Mouse (Mus musculus): ENCODE measurements around the gene Hint2.

Hint2 gene

GRCm38 (mm10) chr4:43655656-43656338 is 469 bp downstream of the Hint2 start:
- DNase-seq (ENCODE audit: low spot score): no peak

- no peak for DNase-seq (ENCODE audit: low spot score)
Measured at GRCm38 (mm10) chr4:43653161-43654015, 2.9 kb downstream of the Hint2 start, which contains the start of gene Spag8. TSS of gene Spag8 (minus strand) at chr4:43653594.

- no peak for DNase-seq (ENCODE audit: low spot score)
Measured at GRCm38 (mm10) chr4:43652726-43653125, 3.5 kb downstream of the Hint2 start.

- DNase-seq (ENCODE audit: low spot score): no peak
Measured at GRCm38 (mm10) chr4:43649783-43650182, 6.5 kb downstream of the Hint2 start.

- DNase-seq (ENCODE audit: low spot score): no peak
Measured at GRCm38 (mm10) chr4:43640491-43640890, 15.8 kb downstream of the Hint2 start.

- DNase-seq (ENCODE audit: low spot score): no peak
Measured at GRCm38 (mm10) chr4:43640076-43640475, 16.2 kb downstream of the Hint2 start.

- no peak for DNase-seq (ENCODE audit: low spot score)
Measured at GRCm38 (mm10) chr4:43636751-43637150, 19.5 kb downstream of the Hint2 start.

GRCm38 (mm10) chr4:43634621-43635374 is 21.5 kb downstream of the Hint2 start:
- no peak for DNase-seq (ENCODE audit: low spot score)

GRCm38 (mm10) chr4:43633736-43634135 is 22.5 kb downstream of the Hint2 start:
- DNase-seq (ENCODE audit: low spot score): no peak

- no peak for DNase-seq (ENCODE audit: low spot score)
Measured at GRCm38 (mm10) chr4:43633296-43633695, 23.0 kb downstream of the Hint2 start.

GRCm38 (mm10) chr4:43631956-43632920 is 24.0 kb downstream of the Hint2 start:
- no peak for DNase-seq (ENCODE audit: low spot score)

- DNase-seq (ENCODE audit: low spot score): peak; percentile 33
Measured at GRCm38 (mm10) chr4:43631046-43631955, 25.0 kb downstream of the Hint2 start, which contains the start of gene Npr2. TSS of gene Npr2 (plus strand) at chr4:43631935.

- no peak for DNase-seq (ENCODE audit: low spot score)
Measured at GRCm38 (mm10) chr4:43630671-43631045, 25.6 kb downstream of the Hint2 start.

GRCm38 (mm10) chr4:43630030-43630581 is 26.2 kb downstream of the Hint2 start:
- DNase-seq (ENCODE audit: low spot score): peak; percentile 74

- DNase-seq (ENCODE audit: low spot score): no peak
Measured at GRCm38 (mm10) chr4:43629106-43629817, 27.0 kb downstream of the Hint2 start.

GRCm38 (mm10) chr4:43620146-43620778 is 36.0 kb downstream of the Hint2 start:
- no peak for DNase-seq (ENCODE audit: low spot score)

- no peak for DNase-seq (ENCODE audit: low spot score)
Measured at GRCm38 (mm10) chr4:43613060-43613730, 43.1 kb downstream of the Hint2 start.

- no peak for DNase-seq (ENCODE audit: low spot score)
Measured at GRCm38 (mm10) chr4:43612534-43612933, 43.7 kb downstream of the Hint2 start.

Measured in ovary, postnatal 14 days (tissue).